Mouse (Mus musculus) forebrain, embryonic 14.5 days (tissue): ENCODE results near the gene Guk1. TPM values are rescaled to one million over a fixed set of nuclear protein-coding genes. Genes with fewer than 3 reads are reported as not detected.
"Not testable (repeated sequence)": the region's sequence is repeated elsewhere in the genome, so short reads cannot be mapped to it uniquely, and the experiment has no call there.

ENCODE experiments used
- ATAC-seq: fragments of 200-750 bp; cut with Nextera tagmentation; 2 replicates; pipeline ENCODE4 v1.8.0; 2017; ENCODE audit warnings: mild to moderate bottlenecking, moderate library complexity
- DNase-seq: peaks from one replicate; pipeline ENCODE4 v3.0.0-alpha.2; 2015; ENCODE audit warnings: low spot score
- H3K27ac ChIP-seq: fragments of 300-500 bp; sonication (generic); 2 replicates; pipeline ENCODE4 v1.5.1; 2014; ENCODE audit warnings: low read depth, mild to moderate bottlenecking, control low read depth, low read length, moderate library complexity
- H3K27me3 ChIP-seq: fragments of 300-500 bp; sonication (generic); replicated peaks from 2 replicates; pipeline ENCODE4 v1.6.1; 2014; ENCODE audit warnings: low read length, control low read depth, mixed read lengths; ENCODE audit not compliant: control insufficient read depth, insufficient read depth
- H3K36me3 ChIP-seq: fragments of 300-500 bp; sonication (generic); 2 replicates; pipeline ENCODE4 v1.6.1; 2014; ENCODE audit warnings: low read length, control low read depth; ENCODE audit not compliant: control insufficient read depth, insufficient read depth
- H3K4me1 ChIP-seq: fragments of 300-500 bp; sonication (generic); 2 replicates; pipeline ENCODE4 v1.6.1; 2014; ENCODE audit warnings: antibody characterized with exemption, low read length, control low read depth; ENCODE audit not compliant: control insufficient read depth, insufficient read depth
- H3K4me2 ChIP-seq: fragments of 300-500 bp; sonication (generic); 2 replicates; pipeline ENCODE4 v1.6.1; 2014; ENCODE audit warnings: mild to moderate bottlenecking, control low read depth, low read length
- H3K4me3 ChIP-seq: fragments of 300-500 bp; sonication (generic); 2 replicates; pipeline ENCODE4 v1.5.1; 2014; ENCODE audit warnings: low read depth, low read length, control low read depth
- H3K9ac ChIP-seq: fragments of 300-500 bp; sonication (generic); 2 replicates; pipeline ENCODE4 v1.6.1; 2014; ENCODE audit warnings: mild to moderate bottlenecking, low read length, control low read depth, moderate library complexity
- H3K9me3 ChIP-seq: fragments of 300-500 bp; sonication (generic); replicated peaks from 2 replicates; pipeline ENCODE4 v1.6.1; 2016; ENCODE audit warnings: low read length, control low read depth, mixed read lengths; ENCODE audit not compliant: control insufficient read depth
- WGBS: fragments of 180-500 bp; shearing (Covaris S2); extraction: QIAGEN DNeasy Blood & Tissue Kit; methylation state at CpG from one replicate; pipeline ENCODE4 v1.1.7; 2014; 5-methylcytosine and 5-hydroxymethylcytosine counted together
- polyA plus RNA-seq: library from polyadenylated mRNA; unstranded; fragments of >200 nt; fragmentation: Nextera tagmentation; extraction: Ambion mirVana; gene quantifications from 2 replicates; pipeline ENCODE4 v1.2.1, GENCODE M21; 2014

The Guk1 gene
- polyA plus RNA-seq, 1 experiment from 2014 or later: 199 TPM

DNA sequence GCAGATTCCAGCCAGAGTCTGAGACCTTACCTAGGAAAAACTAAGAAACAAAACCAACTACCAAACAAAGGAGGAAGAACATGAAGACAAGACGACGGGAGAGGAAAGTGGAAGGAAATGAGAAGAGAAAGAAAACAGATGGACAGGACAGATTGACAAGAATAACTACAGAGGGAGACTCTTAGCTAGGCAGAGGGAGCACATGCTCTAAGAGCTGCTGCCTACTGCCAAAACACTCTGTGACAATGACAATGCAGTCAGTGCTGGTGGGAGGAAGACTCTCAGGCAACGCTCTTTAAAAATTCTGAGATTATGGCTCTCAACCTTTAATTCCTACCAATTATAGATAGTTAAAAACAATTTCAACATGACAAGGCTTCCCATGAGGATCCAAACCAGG is 24.9 kb upstream of the Guk1 start:
- DNase-seq: peak; percentile 35
- WGBS: 79% methylated on average over 3 of the region's 3 CpGs

DNA sequence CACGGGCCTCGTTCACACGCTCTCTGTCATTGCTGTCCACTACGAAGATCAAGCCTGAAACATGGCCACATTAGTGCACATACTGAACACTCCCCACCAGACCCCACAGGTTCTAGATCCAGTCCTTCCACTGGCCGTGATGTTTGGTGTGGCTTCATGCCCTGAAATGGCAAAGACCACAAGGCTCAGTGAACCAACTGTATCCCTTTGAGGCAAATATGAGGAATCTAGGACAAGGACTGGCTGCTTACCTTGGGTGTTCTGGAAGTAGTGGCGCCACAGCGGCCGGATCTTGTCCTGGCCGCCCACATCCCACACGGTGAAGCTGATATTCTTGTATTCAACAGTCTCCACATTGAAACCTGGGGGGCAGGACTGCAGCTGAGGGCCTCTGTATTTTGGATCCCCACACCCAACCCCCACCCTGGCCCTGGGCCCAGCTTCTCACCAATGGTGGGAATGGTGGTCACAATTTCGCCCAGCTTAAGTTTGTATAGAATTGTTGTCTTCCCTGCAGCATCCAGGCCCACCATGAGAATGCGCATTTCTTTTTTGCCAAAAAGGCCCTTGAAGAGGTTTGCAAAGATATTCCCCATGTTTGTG is 21.0 kb upstream of the Guk1 start:
- no peak overlapping the region for H3K9ac ChIP-seq
- H3K36me3 ChIP-seq: peaks cover 49% of the 10 kb centered on the region
- no peak overlapping the region for H3K27ac ChIP-seq
- WGBS: 91% methylated on average over 12 of the region's 12 CpGs
- DNase-seq (no peak), ATAC-seq (no peak)
- H3K4me1 ChIP-seq: peaks cover 2% of the 10 kb centered on the region; the same call in 1 of the 2 replicates
- H3K4me3 ChIP-seq: no peak overlapping the region
- H3K4me2 ChIP-seq: no peak overlapping the region
- no peaks in the 10 kb centered on the region for H3K27me3 ChIP-seq
- H3K9me3 ChIP-seq: no peaks in the 10 kb centered on the region

More for the DNA sequence above, 24.9 kb upstream of the Guk1 start:
- no peak; the same call in 1 of the 2 replicates for ATAC-seq
- Histone ChIP-seq H3K36me3 (peaks cover 31% of the 10 kb centered on the region), H3K27ac (no peak overlapping the region), H3K27me3 (no peaks in the 10 kb centered on the region), H3K4me2 (no peak overlapping the region), H3K4me1 (no peaks in the 10 kb centered on the region), H3K9ac (no peak overlapping the region), H3K4me3 (no peak overlapping the region), H3K9me3 (no peaks in the 10 kb centered on the region)

DNA sequence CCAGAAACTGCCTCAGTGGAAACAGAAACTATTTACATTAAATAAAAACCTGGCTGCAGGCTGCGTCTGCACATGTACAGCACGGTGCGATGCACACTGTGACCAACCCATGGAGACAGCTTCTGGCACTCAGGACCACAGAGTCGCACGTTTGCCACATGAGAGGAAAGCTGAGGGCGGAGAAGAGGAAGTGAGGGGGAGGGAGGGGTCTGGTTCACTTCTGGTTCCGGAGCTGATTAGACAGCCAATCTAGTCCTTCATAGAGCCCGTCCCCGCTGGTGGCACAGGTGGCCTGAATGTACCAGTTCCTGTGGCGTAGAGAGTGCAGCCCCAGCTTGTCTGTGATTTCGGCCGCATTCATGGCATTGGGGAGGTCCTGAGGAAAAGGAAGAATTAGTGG is 20.3 kb upstream of the Guk1 start:
- H3K27ac ChIP-seq, H3K9ac ChIP-seq, H3K4me1 ChIP-seq, H3K4me3 ChIP-seq, H3K4me2 ChIP-seq, DNase-seq, H3K9me3 ChIP-seq, H3K27me3 ChIP-seq, ATAC-seq: not testable (repeated sequence)
- H3K36me3 ChIP-seq: peaks cover 49% of the 10 kb centered on the region
- WGBS: 90% methylated on average over 12 of the region's 12 CpGs

DNA sequence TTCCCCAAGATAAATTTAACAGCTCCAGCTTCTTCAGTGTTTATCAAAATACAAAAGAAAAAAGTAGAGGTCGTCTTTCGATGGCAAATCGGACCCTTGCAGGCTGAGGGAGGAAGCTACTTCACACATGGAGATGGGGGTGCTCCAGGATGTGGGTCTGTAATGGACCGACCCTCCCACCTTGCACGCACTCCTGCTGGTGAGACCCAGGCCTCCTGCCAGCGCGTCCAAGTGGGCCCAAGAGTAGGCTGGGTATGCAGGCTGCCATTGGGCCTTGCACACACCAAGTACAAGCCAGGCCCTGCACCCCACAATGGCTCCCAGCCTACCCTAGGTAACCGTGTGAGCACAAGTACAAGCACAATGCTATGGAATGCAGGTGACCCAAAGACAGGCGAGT is 19.5 kb upstream of the Guk1 start:
- not testable (repeated sequence) for H3K27me3 ChIP-seq, H3K4me3 ChIP-seq, ATAC-seq, H3K9ac ChIP-seq, H3K27ac ChIP-seq, DNase-seq, H3K4me2 ChIP-seq, H3K4me1 ChIP-seq, H3K9me3 ChIP-seq
- H3K36me3 ChIP-seq: peaks cover 50% of the 10 kb centered on the region
- WGBS: 94% methylated on average over 9 of the region's 9 CpGs

DNA sequence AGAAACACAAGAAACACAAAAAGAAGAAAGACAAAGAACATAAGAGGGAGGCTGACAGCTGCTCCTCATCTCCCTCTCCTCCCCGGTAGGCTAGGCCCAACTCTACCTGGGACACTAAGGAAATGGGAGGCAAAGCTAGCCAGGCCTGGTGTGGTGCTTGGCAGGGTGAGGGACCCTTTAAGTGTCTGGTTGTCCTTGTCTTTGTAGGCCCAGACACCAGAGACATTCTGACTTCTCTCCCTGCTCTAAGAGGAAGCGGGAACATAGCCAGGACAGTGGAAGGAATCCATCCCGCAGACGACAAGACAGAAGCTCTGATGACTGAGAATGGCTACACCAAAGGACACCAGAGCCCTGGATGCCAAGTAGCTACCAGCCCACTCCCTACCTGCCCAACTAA is 18.0 kb upstream of the Guk1 start:
- H3K4me2 ChIP-seq: no peak overlapping the region
- DNase-seq: no peak
- H3K4me3 ChIP-seq: no peak overlapping the region
- H3K27me3 ChIP-seq: no peaks in the 10 kb centered on the region
- H3K9me3 ChIP-seq: no peaks in the 10 kb centered on the region
- ATAC-seq: no peak
- no peak overlapping the region for H3K27ac ChIP-seq
- 79% methylated on average over 4 of the region's 4 CpGs for WGBS
- H3K36me3 ChIP-seq: peaks cover 62% of the 10 kb centered on the region
- no peak overlapping the region for H3K9ac ChIP-seq
- peaks cover 5% of the 10 kb centered on the region; the same call in 1 of the 2 replicates for H3K4me1 ChIP-seq

DNA sequence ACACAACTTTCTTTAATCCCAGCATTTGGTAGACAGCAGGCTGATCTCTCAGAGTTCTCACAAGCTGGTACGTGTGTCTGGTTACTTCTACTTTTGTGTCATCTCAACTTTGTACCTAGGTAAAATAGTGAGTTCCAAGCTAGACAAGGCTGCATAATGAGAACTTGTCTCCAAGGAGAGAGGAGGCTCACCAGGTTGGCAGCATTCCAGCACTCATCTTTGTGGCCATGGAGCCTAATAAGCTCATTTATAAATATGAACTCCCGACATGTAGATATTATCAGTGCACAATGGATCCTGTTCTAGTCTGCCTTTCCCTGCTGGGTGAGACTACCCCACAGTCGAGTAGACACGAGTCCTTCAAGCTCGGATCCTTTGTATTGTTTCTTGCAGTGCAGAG is 17.6 kb upstream of the Guk1 start:
- 65% methylated on average over 5 of the region's 5 CpGs for WGBS
- peaks cover 5% of the 10 kb centered on the region; the same call in 1 of the 2 replicates for H3K4me1 ChIP-seq
- DNase-seq (no peak), ATAC-seq (no peak)
- H3K36me3 ChIP-seq: peaks cover 61% of the 10 kb centered on the region
- no peaks in the 10 kb centered on the region for H3K27me3 ChIP-seq
- peak overlapping the region; percentile 73; the same call in 1 of the 2 replicates for H3K4me2 ChIP-seq
- H3K4me3 ChIP-seq: no peak overlapping the region
- no peak overlapping the region for H3K9ac ChIP-seq
- H3K9me3 ChIP-seq: no peaks in the 10 kb centered on the region
- H3K27ac ChIP-seq: no peak overlapping the region

DNA sequence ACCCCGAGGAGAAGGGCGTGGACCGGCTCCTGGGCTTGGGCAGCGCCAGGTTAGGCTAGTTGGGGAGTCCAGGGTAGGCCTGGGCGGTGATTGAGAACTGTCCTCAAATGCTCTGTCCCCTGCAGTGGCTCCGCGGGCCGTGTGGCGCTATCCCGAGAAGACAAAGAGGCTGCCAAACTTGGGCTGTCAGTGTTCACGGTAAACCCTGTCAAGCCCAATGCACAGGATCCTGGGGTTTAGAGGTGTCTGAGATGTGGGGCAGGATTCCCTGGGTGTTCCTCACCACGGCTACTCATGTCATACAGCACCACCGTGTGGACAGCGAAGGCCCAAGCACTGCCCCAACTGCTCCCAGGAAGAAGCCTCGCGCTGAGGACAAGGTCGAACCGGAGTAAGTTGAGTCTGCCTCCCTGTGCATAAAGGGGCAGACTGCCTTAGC is 17.0 kb upstream of the Guk1 start:
- ATAC-seq (peak; percentile 32), DNase-seq (peak; percentile 66)
- no peaks in the 10 kb centered on the region for H3K27me3 ChIP-seq
- peak overlapping the region; percentile 87; the same call in 1 of the 2 replicates for H3K27ac ChIP-seq
- peaks cover 61% of the 10 kb centered on the region for H3K36me3 ChIP-seq
- H3K9me3 ChIP-seq: no peaks in the 10 kb centered on the region
- H3K4me1 ChIP-seq: peaks cover 5% of the 10 kb centered on the region; the same call in 1 of the 2 replicates
- peak overlapping the region; percentile 73 for H3K4me2 ChIP-seq
- 12% methylated on average over 18 of the region's 18 CpGs for WGBS
- H3K9ac ChIP-seq: peak overlapping the region; percentile 87
- H3K4me3 ChIP-seq: peak overlapping the region; percentile 78

DNA sequence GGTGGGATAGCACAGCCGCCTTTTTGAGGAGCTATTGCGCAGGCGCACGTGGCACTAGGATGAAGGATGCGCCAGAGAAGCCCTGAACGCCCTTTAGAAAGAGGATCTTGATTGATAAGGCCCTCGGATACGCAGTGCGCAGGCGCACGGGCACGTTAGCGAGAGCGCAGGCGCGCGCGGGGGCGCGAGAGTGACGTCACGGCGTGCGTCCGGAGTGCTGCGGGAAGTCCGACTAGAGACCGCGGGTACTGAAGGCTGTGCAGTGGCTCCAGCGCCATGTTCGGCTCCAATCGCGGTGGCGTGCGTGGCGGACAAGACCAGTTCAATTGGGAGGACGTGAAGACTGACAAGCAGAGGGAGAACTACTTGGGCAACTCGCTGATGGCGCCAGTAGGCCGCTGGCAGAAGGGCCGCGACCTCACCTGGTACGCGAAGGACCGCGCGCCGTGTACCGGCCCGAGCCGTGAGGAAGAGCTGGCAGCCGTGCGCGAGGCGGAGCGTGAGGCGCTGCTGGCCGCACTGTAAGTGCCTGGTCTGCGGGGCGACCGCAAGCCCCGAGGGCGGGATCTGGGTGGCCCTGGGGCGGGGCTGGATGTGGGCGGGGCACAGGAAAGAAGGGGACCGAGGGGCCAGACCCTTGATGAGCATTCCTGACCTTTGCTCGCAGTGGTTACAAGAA is 16.3 kb upstream of the Guk1 start, which contains the start of gene 2310033P09Rik:
Gene 2310033P09Rik (plus strand): TSS at position 169 of the 679 bp plus-strand sequence.
- DNase-seq: peak; percentile 98
- under 1% methylated on average over 67 of the region's 67 CpGs for WGBS
- Histone ChIP-seq H3K9ac (peak within 1 kb of the TSS; percentile 87), H3K36me3 (peaks cover 57% of the 10 kb centered on the region), H3K4me3 (peak within 1 kb of the TSS; percentile 78), H3K4me2 (peak within 1 kb of the TSS; percentile 73), H3K9me3 (no peaks in the 10 kb centered on the region), H3K4me1 (peaks cover 5% of the 10 kb centered on the region; the same call in 1 of the 2 replicates), H3K27ac (peak within 1 kb of the TSS; percentile 87), H3K27me3 (no peaks in the 10 kb centered on the region)
- ATAC-seq: peak; percentile 92
